Mouse (Mus musculus) stomach, embryonic 16.5 days (tissue): ENCODE data around the gene Ikzf4. TPM values are rescaled to one million over a fixed set of nuclear protein-coding genes. Genes with fewer than 3 reads are reported as not detected.

ENCODE experiments used
- ATAC-seq: fragments of 200-750 bp; cut with Nextera tagmentation; 2 replicates; pipeline ENCODE4 v1.8.0; 2017; ENCODE audit warnings: moderate number of reproducible peaks, moderate TSS enrichment; ENCODE audit not compliant: insufficient read depth, low FRiP score
- H3K27ac ChIP-seq: fragments of 300-500 bp; sonication (generic); 2 replicates; pipeline ENCODE4 v1.5.1; 2014; ENCODE audit warnings: low read length
- H3K27me3 ChIP-seq: fragments of 300-500 bp; sonication (generic); 2 replicates; pipeline ENCODE4 v1.6.1; 2014; ENCODE audit warnings: low read length, control low read depth, mixed read lengths; ENCODE audit not compliant: control insufficient read depth, insufficient read depth
- H3K36me3 ChIP-seq: fragments of 300-500 bp; sonication (generic); 2 replicates; pipeline ENCODE4 v1.6.1; 2014; ENCODE audit warnings: low read length; ENCODE audit not compliant: control insufficient read depth, insufficient read depth
- H3K4me1 ChIP-seq: fragments of 300-500 bp; sonication (generic); 2 replicates; pipeline ENCODE4 v1.6.1; 2014; ENCODE audit warnings: low read length, control low read depth, mixed read lengths; ENCODE audit not compliant: control insufficient read depth, insufficient read depth
- H3K4me2 ChIP-seq: fragments of 300-500 bp; sonication (generic); 2 replicates; pipeline ENCODE4 v1.6.1; 2014; ENCODE audit warnings: low read depth, low read length, mixed read lengths
- H3K4me3 ChIP-seq: fragments of 300-500 bp; sonication (generic); replicated peaks from 2 replicates; pipeline ENCODE4 v1.5.1; 2014; ENCODE audit warnings: mild to moderate bottlenecking, low read length
- H3K9ac ChIP-seq: fragments of 300-500 bp; sonication (generic); 2 replicates; pipeline ENCODE4 v1.6.1; 2014; ENCODE audit warnings: low read length
- H3K9me3 ChIP-seq: fragments of 300-500 bp; sonication (generic); replicated peaks from 2 replicates; pipeline ENCODE4 v1.6.1; 2016; ENCODE audit warnings: low read length, control low read depth; ENCODE audit not compliant: control insufficient read depth
- WGBS: fragments of 180-500 bp; shearing (Covaris S2); extraction: QIAGEN DNeasy Blood & Tissue Kit; methylation state at CpG from one replicate; pipeline ENCODE4 v1.1.7; 2014; 5-methylcytosine and 5-hydroxymethylcytosine counted together
- microRNA-seq: library from miRNA; unstranded; fragments of <30 nt; microRNA quantifications from one replicate; pipeline ENCODE4, GENCODE M21; 2016
- polyA plus RNA-seq: library from polyadenylated mRNA; unstranded; fragments of >200 nt; fragmentation: Nextera tagmentation; extraction: Ambion mirVana; gene quantifications from 2 replicates; pipeline ENCODE4 v1.2.1, GENCODE M21; 2015

Gene Ikzf4
- polyA plus RNA-seq, 1 experiment from 2014 or later, result 2.5 TPM

DNA sequence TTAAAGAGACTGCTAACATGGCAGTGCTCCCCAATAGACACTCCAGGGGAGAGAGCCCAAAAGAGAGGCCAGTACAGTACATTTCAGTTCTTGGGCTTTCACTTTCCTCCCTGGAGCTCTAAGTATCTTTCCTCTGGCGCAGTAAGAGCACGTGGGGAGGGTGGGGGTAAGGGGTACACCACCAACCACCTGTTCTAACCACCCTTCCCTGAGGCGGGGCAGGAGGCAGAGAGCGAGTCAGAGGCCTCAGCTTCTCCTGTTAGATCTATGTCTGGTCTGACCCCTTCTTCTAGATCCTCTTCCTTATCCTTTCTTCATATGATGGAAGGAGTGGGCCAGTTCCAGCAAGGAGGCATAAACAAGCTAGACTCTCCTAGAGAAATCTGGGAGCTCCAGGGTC is 58.7 kb downstream of the Ikzf4 start:
- Histone ChIP-seq H3K27ac (peak overlapping the region; percentile 97), H3K4me3 (peak overlapping the region; percentile 74), H3K4me2 (peak overlapping the region; percentile 97), H3K9ac (peak overlapping the region; percentile 43), H3K27me3 (0 out of 2 replicates have a peak, but pooled peaks cover 12% of the 10 kb centered on the region), H3K36me3 (no peaks in the 10 kb centered on the region), H3K4me1 (peaks cover 22% of the 10 kb centered on the region; the same call in 1 of the 2 replicates), H3K9me3 (no peaks in the 10 kb centered on the region)
- 33% methylated on average over 4 of the region's 4 CpGs for WGBS
- no peak for ATAC-seq

- 0 out of 2 replicates have a peak, but pooled peaks cover 12% of the 10 kb centered on the region for H3K27me3 ChIP-seq
- ATAC-seq, result no peak
- no peaks in the 10 kb centered on the region for H3K36me3 ChIP-seq
- peaks cover 22% of the 10 kb centered on the region; the same call in 1 of the 2 replicates for H3K4me1 ChIP-seq
- H3K9ac ChIP-seq, result peak overlapping the region; percentile 43
- H3K4me2 ChIP-seq, result peak overlapping the region; percentile 97
- 16% methylated on average over 1 of the region's 1 CpGs for WGBS
- H3K4me3 ChIP-seq, result peak overlapping the region; percentile 74
- no peaks in the 10 kb centered on the region for H3K9me3 ChIP-seq
- peak overlapping the region; percentile 97 for H3K27ac ChIP-seq
Measured at GRCm38 (mm10) chr10:128586546-128586945, 59.2 kb downstream of the Ikzf4 start.

GRCm38 (mm10) chr10:128584386-128584785 is 61.4 kb downstream of the Ikzf4 start:
- Histone ChIP-seq H3K9ac (peak overlapping the region; percentile 31), H3K36me3 (no peaks in the 10 kb centered on the region), H3K4me1 (peaks cover 22% of the 10 kb centered on the region; the same call in 1 of the 2 replicates), H3K27ac (peak overlapping the region; percentile 91), H3K4me2 (peak overlapping the region; percentile 35), H3K9me3 (no peaks in the 10 kb centered on the region), H3K4me3 (peak overlapping the region; percentile 9), H3K27me3 (0 out of 2 replicates have a peak, but pooled peaks cover 11% of the 10 kb centered on the region)
- ATAC-seq, result peak; percentile 76
- WGBS, result 9% methylated on average over 4 of the region's 4 CpGs

DNA sequence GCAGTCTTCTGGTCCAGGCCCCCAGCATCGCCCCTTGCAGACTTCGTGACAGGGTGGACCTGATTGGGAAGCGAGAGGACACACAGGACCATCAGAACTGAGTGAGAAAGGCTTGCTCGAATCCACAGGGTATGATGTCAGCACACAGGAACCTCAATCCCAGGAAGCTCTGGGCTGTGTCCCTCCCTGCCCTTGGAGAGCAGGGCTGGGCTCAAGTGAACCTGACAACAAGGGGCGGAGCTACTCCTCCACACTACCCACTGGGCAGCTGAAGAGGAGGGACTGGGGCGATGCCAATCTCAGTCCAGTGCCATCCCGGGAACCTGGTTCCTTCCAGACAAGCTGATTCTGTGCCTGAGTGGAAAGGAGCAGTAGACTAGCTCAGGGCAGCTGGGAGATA is 62.1 kb downstream of the Ikzf4 start:
- H3K4me1 ChIP-seq, result peaks cover 22% of the 10 kb centered on the region; the same call in 1 of the 2 replicates
- no peaks in the 10 kb centered on the region for H3K9me3 ChIP-seq
- WGBS, result 20% methylated on average over 7 of the region's 7 CpGs
- peak overlapping the region; percentile 41; the same call in 1 of the 2 replicates for H3K9ac ChIP-seq
- peak overlapping the region; percentile 9; the same call in 1 of the 2 replicates for H3K4me3 ChIP-seq
- 0 out of 2 replicates have a peak, but pooled peaks cover 5% of the 10 kb centered on the region for H3K27me3 ChIP-seq
- H3K36me3 ChIP-seq, result no peaks in the 10 kb centered on the region
- H3K27ac ChIP-seq, result peak overlapping the region; percentile 78
- ATAC-seq, result peak; percentile 51
- peak overlapping the region; percentile 35 for H3K4me2 ChIP-seq

Small RNA genes lying within 50 kb of the gene (microRNA-seq; reads per million reads assigned to microRNA genes)
- gene Mir6917, result 1.3 reads per million

Other genes starting within 250 kb of the Ikzf4 start
- gene Slc39a5, start 244.8 kb downstream of the Ikzf4 start, polyA plus RNA-seq, result 28.7 and 32.9 TPM in 2 replicates
- gene Nabp2, start 234.5 kb downstream of the Ikzf4 start, polyA plus RNA-seq, result 72.0 and 75.5 TPM in 2 replicates
- 37.0 and 38.5 TPM in 2 replicates for gene Rnf41, start 234.3 kb downstream of the Ikzf4 start, polyA plus RNA-seq
- 59.5 and 62.4 TPM in 2 replicates for gene Smarcc2, start 186.7 kb downstream of the Ikzf4 start, polyA plus RNA-seq
- gene Myl6, start 151.8 kb downstream of the Ikzf4 start, polyA plus RNA-seq, result 2,126 and 2,216 TPM in 2 replicates
- gene Myl6b, start 147.3 kb downstream of the Ikzf4 start, polyA plus RNA-seq, result 2.7 and 3.9 TPM in 2 replicates
- 32.9 TPM in 2 replicates for gene Esyt1, start 120.1 kb downstream of the Ikzf4 start, polyA plus RNA-seq
- 10.7 and 10.8 TPM in 2 replicates for gene Zc3h10, start 98.2 kb downstream of the Ikzf4 start, polyA plus RNA-seq
- gene Rpl41, start 96.7 kb downstream of the Ikzf4 start, polyA plus RNA-seq, result 3,732 and 3,890 TPM in 2 replicates
- gene Pa2g4, start 80.0 kb downstream of the Ikzf4 start, polyA plus RNA-seq, result 198 and 206 TPM in 2 replicates
- 32.0 and 38.0 TPM in 2 replicates for gene Erbb3, start 56.3 kb downstream of the Ikzf4 start, polyA plus RNA-seq
- gene Rps26, start 19.2 kb downstream of the Ikzf4 start, polyA plus RNA-seq, result 553 and 704 TPM in 2 replicates
- gene Suox, start 28.1 kb upstream of the Ikzf4 start, polyA plus RNA-seq, result 17.7 and 24.4 TPM in 2 replicates
- 85.1 and 87.8 TPM in 2 replicates for gene Rab5b, start 50.3 kb upstream of the Ikzf4 start, polyA plus RNA-seq
- gene Pmel, start 58.2 kb upstream of the Ikzf4 start, polyA plus RNA-seq, result 1.6 and 3.0 TPM in 2 replicates
- gene Cdk2, start 59.0 kb upstream of the Ikzf4 start, polyA plus RNA-seq, result 76.7 and 81.2 TPM in 2 replicates
- 28.2 and 36.1 TPM in 2 replicates for gene Dgka, start 98.9 kb upstream of the Ikzf4 start, polyA plus RNA-seq
- 35.0 and 36.2 TPM in 2 replicates for gene Pym1, start 101.9 kb upstream of the Ikzf4 start, polyA plus RNA-seq
- 2.2 and 3.5 TPM in 2 replicates for gene Mmp19, start 144.9 kb upstream of the Ikzf4 start, polyA plus RNA-seq
- gene Dnajc14, start 158.1 kb upstream of the Ikzf4 start, polyA plus RNA-seq, result 54.1 and 59.5 TPM in 2 replicates
- gene Tmem198b, start 158.4 kb upstream of the Ikzf4 start, polyA plus RNA-seq, result 17.3 and 18.2 TPM in 2 replicates
- gene Sarnp, start 171.3 kb upstream of the Ikzf4 start, polyA plus RNA-seq, result 161 and 184 TPM in 2 replicates
- 84.9 and 103 TPM in 2 replicates for gene Ormdl2, start 175.7 kb upstream of the Ikzf4 start, polyA plus RNA-seq
- gene Gdf11, start 245.7 kb upstream of the Ikzf4 start, polyA plus RNA-seq, result 2.8 and 2.9 TPM in 2 replicates